Mouse (Mus musculus) hindbrain, embryonic 14.5 days (tissue): ENCODE results near the gene Ccpg1os. TPM values are rescaled to one million over a fixed set of nuclear protein-coding genes. Genes with fewer than 3 reads are reported as not detected.

ENCODE experiments used
- ATAC-seq: fragments of 200-750 bp; cut with Nextera tagmentation; 2 replicates; pipeline ENCODE4 v1.8.0; 2017; ENCODE audit warnings: moderate number of reproducible peaks, mild to moderate bottlenecking, moderate TSS enrichment, moderate library complexity; ENCODE audit not compliant: low FRiP score
- DNase-seq: peaks from one replicate; pipeline ENCODE4 v3.0.0-alpha.2; 2015; ENCODE audit warnings: low spot score
- H3K27ac ChIP-seq: fragments of 300-500 bp; sonication (generic); 2 replicates; pipeline ENCODE4 v1.5.1; 2014; ENCODE audit warnings: mild to moderate bottlenecking, moderate library complexity
- H3K27me3 ChIP-seq: fragments of 300-500 bp; sonication (generic); 2 replicates; pipeline ENCODE4 v1.6.1; 2014; ENCODE audit warnings: mild to moderate bottlenecking, low read length, mixed read lengths; ENCODE audit not compliant: control insufficient read depth, insufficient read depth
- H3K36me3 ChIP-seq: fragments of 300-500 bp; sonication (generic); replicated peaks from 2 replicates; pipeline ENCODE4 v1.6.1; 2014; ENCODE audit not compliant: control insufficient read depth, insufficient read depth
- H3K4me1 ChIP-seq: fragments of 300-500 bp; sonication (generic); replicated peaks from 2 replicates; pipeline ENCODE4 v1.6.1; 2014; ENCODE audit warnings: antibody characterized with exemption, low read length, mixed read lengths; ENCODE audit not compliant: control insufficient read depth, insufficient read depth
- H3K4me2 ChIP-seq: fragments of 300-500 bp; sonication (generic); replicated peaks from 2 replicates; pipeline ENCODE4 v1.6.1; 2014; ENCODE audit warnings: mild to moderate bottlenecking, moderate library complexity
- H3K4me3 ChIP-seq: fragments of 300-500 bp; sonication (generic); replicated peaks from 2 replicates; pipeline ENCODE4 v1.5.1; 2014; ENCODE audit warnings: mild to moderate bottlenecking, low read length
- H3K9ac ChIP-seq: fragments of 300-500 bp; sonication (generic); 2 replicates; pipeline ENCODE4 v1.6.1; 2014
- H3K9me3 ChIP-seq: fragments of 300-500 bp; sonication (generic); 2 replicates; pipeline ENCODE4 v1.6.1; 2016; ENCODE audit warnings: low read length; ENCODE audit not compliant: control insufficient read depth
- WGBS: fragments of 180-500 bp; shearing (Covaris S2); extraction: QIAGEN DNeasy Blood & Tissue Kit; methylation state at CpG from one replicate; pipeline ENCODE4 v1.1.7; 2014; 5-methylcytosine and 5-hydroxymethylcytosine counted together
- polyA plus RNA-seq: library from polyadenylated mRNA; unstranded; fragments of >200 nt; fragmentation: Nextera tagmentation; extraction: Ambion mirVana; gene quantifications from 2 replicates; pipeline ENCODE4 v1.2.1, GENCODE M21; 2014

The Ccpg1os gene
- polyA plus RNA-seq, 1 experiment from 2014 or later: 27.1 TPM

- DNase-seq: no peak
- H3K9ac ChIP-seq: no peak overlapping the region
- no peak overlapping the region for H3K4me3 ChIP-seq
- peaks cover 8% of the 10 kb centered on the region for H3K4me1 ChIP-seq
- H3K36me3 ChIP-seq: no peaks in the 10 kb centered on the region
- no peak for ATAC-seq
- no peak overlapping the region for H3K27ac ChIP-seq
- H3K4me2 ChIP-seq: no peak overlapping the region
- WGBS: 94% methylated on average over 2 of the region's 2 CpGs
- H3K27me3 ChIP-seq: no peaks in the 10 kb centered on the region
- H3K9me3 ChIP-seq: no peaks in the 10 kb centered on the region
Observed at GRCm38 (mm10) chr9:72991420-72991819, 6.2 kb upstream of the Ccpg1os start.

DNA sequence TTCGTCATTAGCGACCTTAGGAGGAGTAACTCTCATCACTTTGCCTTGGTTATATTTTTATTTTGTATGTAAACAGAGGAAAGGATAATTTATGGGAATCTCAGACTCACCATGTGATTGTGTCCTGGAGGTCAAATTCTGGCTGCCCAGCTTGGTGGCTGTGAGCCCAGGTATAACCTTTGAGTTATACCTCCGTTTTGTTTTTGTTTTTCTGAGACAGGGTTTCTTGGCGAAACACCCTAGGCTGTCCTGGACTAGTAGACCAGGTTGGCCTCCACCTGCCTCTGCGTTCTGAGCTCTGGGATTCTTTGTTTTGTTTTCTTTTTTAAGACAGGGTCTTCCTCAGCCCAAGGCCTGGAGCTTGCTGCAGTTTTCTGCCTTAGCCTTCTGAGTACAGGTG is 3.5 kb upstream of the Ccpg1os start:
- H3K36me3 ChIP-seq: no peaks in the 10 kb centered on the region
- H3K4me3 ChIP-seq: no peak overlapping the region
- H3K4me2 ChIP-seq: no peak overlapping the region
- no peak overlapping the region for H3K9ac ChIP-seq
- peaks cover 20% of the 10 kb centered on the region for H3K4me1 ChIP-seq
- no peak overlapping the region for H3K27ac ChIP-seq
- DNase-seq: no peak
- no peaks in the 10 kb centered on the region for H3K9me3 ChIP-seq
- no peak for ATAC-seq
- H3K27me3 ChIP-seq: no peaks in the 10 kb centered on the region
- WGBS: 89% methylated on average over 5 of the region's 5 CpGs

DNA sequence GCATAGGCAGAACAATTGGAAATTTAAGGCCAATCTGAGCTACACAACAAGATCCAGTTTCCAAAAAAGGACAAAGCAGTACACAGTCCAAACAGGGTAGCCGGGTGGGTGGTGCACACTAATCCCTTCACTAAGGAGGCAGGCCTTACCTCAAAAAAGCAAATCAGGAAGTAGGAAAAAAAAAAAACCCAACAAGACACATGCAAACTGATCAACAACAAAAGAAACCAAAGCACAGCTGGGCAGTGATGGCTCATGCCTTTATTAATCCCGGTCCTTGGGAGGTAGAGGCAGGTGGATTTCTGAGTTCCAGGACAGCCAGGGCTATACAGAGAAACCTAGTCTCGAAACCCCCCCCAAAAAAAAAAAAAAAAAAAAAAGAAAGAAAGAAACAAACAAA is 2.5 kb upstream of the Ccpg1os start:
- no peak overlapping the region for H3K27ac ChIP-seq
- no peak overlapping the region for H3K9ac ChIP-seq
- H3K4me3 ChIP-seq: no peak overlapping the region
- 66% methylated on average over 3 of the region's 3 CpGs for WGBS
- ATAC-seq (no peak), DNase-seq (no peak)
- no peaks in the 10 kb centered on the region for H3K27me3 ChIP-seq
- H3K4me1 ChIP-seq: peaks cover 20% of the 10 kb centered on the region
- H3K9me3 ChIP-seq: no peaks in the 10 kb centered on the region
- H3K36me3 ChIP-seq: no peaks in the 10 kb centered on the region
- H3K4me2 ChIP-seq: no peak overlapping the region

DNA sequence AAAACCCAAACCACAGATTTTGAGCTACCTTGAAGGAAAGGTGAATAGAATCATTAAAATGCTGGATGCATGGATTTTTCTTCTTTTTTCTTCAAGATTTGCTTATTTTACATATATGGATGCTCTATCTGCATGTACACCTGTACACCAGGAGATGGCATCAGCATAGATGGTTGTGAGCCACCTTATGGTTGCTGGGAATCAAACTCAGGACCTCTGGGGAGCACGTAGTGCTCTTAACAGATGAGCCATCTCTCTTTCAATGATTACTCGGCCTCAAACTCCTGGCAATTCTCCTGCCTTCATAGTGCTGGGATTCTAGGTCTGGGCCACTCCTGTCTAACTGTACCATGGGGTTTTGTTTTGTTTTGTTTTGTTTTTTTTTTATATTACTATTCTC is 2.1 kb downstream of the Ccpg1os start:
- Histone ChIP-seq H3K4me1 (peaks cover 20% of the 10 kb centered on the region), H3K27me3 (no peaks in the 10 kb centered on the region), H3K4me3 (no peak overlapping the region), H3K27ac (no peak overlapping the region), H3K36me3 (no peaks in the 10 kb centered on the region), H3K9ac (no peak overlapping the region), H3K4me2 (no peak overlapping the region), H3K9me3 (no peaks in the 10 kb centered on the region)
- DNase-seq: no peak
- WGBS: 79% methylated on average over 2 of the region's 2 CpGs
- no peak for ATAC-seq

- Histone ChIP-seq H3K4me1 (no peaks in the 10 kb centered on the region), H3K9me3 (no peaks in the 10 kb centered on the region), H3K4me2 (no peak overlapping the region), H3K27me3 (no peaks in the 10 kb centered on the region), H3K27ac (no peak overlapping the region), H3K9ac (no peak overlapping the region), H3K4me3 (no peak overlapping the region), H3K36me3 (no peaks in the 10 kb centered on the region)
- DNase-seq (no peak), ATAC-seq (no peak)
- WGBS: 97% methylated on average over 1 of the region's 1 CpGs
Observed at GRCm38 (mm10) chr9:72975242-72975641, 9.9 kb downstream of the Ccpg1os start.

DNA sequence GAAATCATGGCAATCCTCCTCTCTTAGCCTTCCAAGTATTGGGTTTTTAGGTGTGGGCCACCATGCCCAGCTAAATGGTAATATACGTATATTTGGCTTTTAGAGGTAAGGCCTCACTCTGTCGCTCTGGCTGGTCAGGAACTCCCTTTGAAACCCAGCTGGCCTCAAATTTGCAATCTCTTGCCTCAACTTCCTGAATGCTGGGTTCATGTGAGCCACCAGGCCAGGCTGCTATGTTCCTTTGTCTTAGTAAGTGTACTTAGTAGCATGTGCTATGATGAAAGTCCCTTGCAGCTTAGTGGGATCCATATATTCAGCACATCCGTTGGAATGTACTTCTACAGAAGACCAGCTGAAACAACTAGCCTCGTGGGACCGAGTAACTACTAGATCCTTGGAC is 10.4 kb downstream of the Ccpg1os start:
- Histone ChIP-seq H3K9me3 (no peaks in the 10 kb centered on the region), H3K27ac (no peak overlapping the region), H3K27me3 (no peaks in the 10 kb centered on the region), H3K4me2 (no peak overlapping the region), H3K4me3 (no peak overlapping the region), H3K36me3 (no peaks in the 10 kb centered on the region), H3K9ac (no peak overlapping the region), H3K4me1 (no peaks in the 10 kb centered on the region)
- DNase-seq (no peak), ATAC-seq (no peak)
- 88% methylated on average over 5 of the region's 5 CpGs for WGBS

- Histone ChIP-seq H3K27ac (no peak overlapping the region), H3K36me3 (no peaks in the 10 kb centered on the region), H3K4me3 (no peak overlapping the region), H3K4me2 (no peak overlapping the region), H3K9ac (no peak overlapping the region), H3K9me3 (no peaks in the 10 kb centered on the region), H3K4me1 (no peaks in the 10 kb centered on the region; the same call in 1 of the 2 replicates), H3K27me3 (no peaks in the 10 kb centered on the region)
- no peak for ATAC-seq
- DNase-seq: no peak
Observed at GRCm38 (mm10) chr9:72972984-72973383, 12.2 kb downstream of the Ccpg1os start.

DNA sequence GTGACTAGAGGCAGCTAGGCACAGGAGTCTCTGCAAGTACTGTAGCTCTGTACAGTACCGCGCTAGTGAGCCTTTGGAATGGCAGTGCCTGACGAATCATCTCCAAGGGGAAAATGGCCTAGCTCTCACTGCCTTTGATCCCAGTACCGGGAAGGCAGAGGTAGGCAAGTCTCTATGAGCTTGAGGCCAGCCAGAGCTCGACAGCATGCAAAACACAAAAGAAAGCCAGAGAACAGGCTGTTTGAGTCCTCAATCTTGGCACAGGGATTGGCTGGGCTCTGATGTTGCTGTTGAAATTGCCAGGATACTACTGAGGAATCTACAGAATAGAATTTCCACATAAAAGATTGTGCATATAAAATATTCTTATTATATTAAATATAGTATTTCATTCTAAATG is 12.7 kb downstream of the Ccpg1os start:
- no peak for ATAC-seq
- Histone ChIP-seq H3K27ac (no peak overlapping the region), H3K4me2 (no peak overlapping the region), H3K36me3 (no peaks in the 10 kb centered on the region), H3K9ac (no peak overlapping the region), H3K4me1 (no peaks in the 10 kb centered on the region; the same call in 1 of the 2 replicates), H3K9me3 (no peaks in the 10 kb centered on the region), H3K27me3 (no peaks in the 10 kb centered on the region), H3K4me3 (no peak overlapping the region)
- DNase-seq: no peak
- 91% methylated on average over 5 of the region's 5 CpGs for WGBS

DNA sequence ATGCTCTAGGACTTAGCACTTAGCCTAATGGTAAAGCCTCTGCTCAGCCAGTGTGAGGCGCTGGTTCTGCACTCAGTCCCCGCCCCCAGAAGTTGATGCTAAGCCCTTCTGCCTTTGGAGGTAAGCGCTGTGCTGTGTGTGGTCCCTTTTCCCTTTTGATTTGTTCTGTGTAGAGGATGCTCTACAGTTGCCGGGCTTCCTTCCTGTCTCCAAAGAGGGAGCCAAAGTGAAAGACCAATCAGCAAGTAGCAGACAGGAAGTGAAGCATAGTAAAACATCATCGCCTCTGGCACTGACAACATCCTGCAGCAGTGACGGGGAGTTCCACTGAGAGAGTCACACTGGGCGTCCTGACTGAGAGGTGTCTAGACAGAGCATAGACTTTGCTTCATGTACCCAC is 15.3 kb downstream of the Ccpg1os start:
- 69% methylated on average over 7 of the region's 7 CpGs for WGBS
- no peaks in the 10 kb centered on the region; the same call in 1 of the 2 replicates for H3K4me1 ChIP-seq
- no peak for DNase-seq
- H3K36me3 ChIP-seq: no peaks in the 10 kb centered on the region
- no peak for ATAC-seq
- H3K27me3 ChIP-seq: no peaks in the 10 kb centered on the region
- no peak overlapping the region for H3K9ac ChIP-seq
- no peaks in the 10 kb centered on the region for H3K9me3 ChIP-seq
- H3K4me3 ChIP-seq: no peak overlapping the region
- no peak overlapping the region for H3K27ac ChIP-seq
- H3K4me2 ChIP-seq: no peak overlapping the region

GRCm38 (mm10) chr9:72968349-72969061 is 16.7 kb downstream of the Ccpg1os start:
- no peak overlapping the region; the same call in 1 of the 2 replicates for H3K9ac ChIP-seq
- DNase-seq: peak; percentile 73
- no peak overlapping the region for H3K4me3 ChIP-seq
- no peaks in the 10 kb centered on the region for H3K36me3 ChIP-seq
- H3K9me3 ChIP-seq: no peaks in the 10 kb centered on the region
- H3K27me3 ChIP-seq: no peaks in the 10 kb centered on the region
- WGBS: 35% methylated on average over 11 of the region's 11 CpGs
- no peaks in the 10 kb centered on the region; the same call in 1 of the 2 replicates for H3K4me1 ChIP-seq
- peak; percentile 48; the same call in 1 of the 2 replicates for ATAC-seq
- no peak overlapping the region for H3K4me2 ChIP-seq
- no peak overlapping the region for H3K27ac ChIP-seq
